Mouse (Mus musculus) activated CD4-positive, CD25-positive, alpha-beta regulatory T cell, adult 9 weeks (primary cell): ENCODE data around the gene 4833423E24Rik. TPM values are rescaled to one million over a fixed set of nuclear protein-coding genes. Genes with fewer than 3 reads are reported as not detected.

ENCODE experiments used
- polyA plus RNA-seq: library from polyadenylated mRNA; unstranded; fragments of 100-300 nt; shearing (Covaris generic); gene quantifications from one replicate; pipeline ENCODE4 v1.2.1, GENCODE M21; 2017

4833423E24Rik gene
- not detected for polyA plus RNA-seq

DNA sequence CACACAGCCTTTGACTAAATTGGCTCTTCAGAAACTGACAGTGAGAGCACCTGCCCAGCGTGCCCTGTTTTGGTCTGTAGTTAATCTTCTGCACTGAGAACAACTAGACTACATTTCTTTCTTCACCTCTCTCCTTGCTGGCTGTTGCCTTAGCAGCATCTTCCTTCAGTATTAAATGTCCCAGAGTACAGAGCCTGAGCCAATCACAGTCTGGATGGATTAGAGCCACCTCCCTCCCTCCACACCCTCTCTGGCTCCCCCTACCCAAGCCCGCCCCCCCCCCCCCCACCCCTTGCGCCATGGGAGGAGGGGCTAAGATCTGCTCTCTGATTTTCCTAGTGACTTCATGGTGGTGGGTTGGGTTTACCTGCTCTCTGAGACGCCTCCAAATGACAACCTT lies at the start of gene 4833423E24Rik:
TSS of gene 4833423E24Rik (minus strand) at position 146 of the 400 bp plus-strand sequence.

DNA sequence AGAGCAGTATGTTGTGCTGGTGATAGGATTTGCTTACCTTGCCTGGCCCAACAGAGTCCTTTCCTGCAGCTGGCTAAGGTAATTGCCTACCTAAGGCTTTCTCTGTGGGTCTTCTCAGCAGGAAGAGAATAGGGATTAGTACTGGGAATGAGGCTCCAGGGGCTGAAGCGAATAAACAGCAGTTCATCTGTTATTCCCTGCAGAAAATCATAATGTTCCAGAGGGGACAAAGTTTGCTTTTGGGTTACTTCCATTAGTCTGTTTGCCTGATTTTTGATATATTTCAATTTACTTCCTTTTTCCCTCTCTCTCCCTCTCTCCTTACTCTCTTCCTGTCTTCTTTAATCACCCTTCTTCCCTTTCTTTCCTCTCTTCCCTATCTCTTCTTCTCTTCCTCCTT lies 75.3 kb downstream of the 4833423E24Rik start, which contains the start of gene Olfr995:
TSS of gene Olfr995 (minus strand) at position 101 of the 400 bp plus-strand sequence.

DNA sequence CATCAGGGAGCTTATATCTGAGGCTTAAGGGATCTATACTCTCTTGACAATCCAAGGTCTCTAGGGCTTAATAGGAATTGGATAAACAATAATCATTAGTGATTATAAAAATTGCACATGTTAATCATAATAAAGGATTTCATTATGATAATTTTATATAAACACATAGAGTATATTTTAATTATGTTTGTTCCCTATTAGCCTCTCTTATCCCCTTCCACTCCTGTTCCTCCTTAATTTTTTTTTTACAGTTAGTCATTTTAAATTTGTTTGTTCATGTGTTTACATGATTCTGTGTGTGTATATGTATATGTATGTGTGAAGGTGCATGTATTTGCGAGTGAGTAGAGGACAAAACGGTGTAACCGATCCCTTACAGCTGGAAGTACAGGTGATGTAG lies 82.5 kb downstream of the 4833423E24Rik start, which contains the start of gene Olfr994:
TSS of gene Olfr994 (minus strand) at position 101 of the 400 bp plus-strand sequence.

Other genes with a start within 250 kb of the 4833423E24Rik start
- gene Olfr987, start 179.7 kb downstream of the 4833423E24Rik start, polyA plus RNA-seq: 0.26 TPM
- not detected for gene Olfr988, start 155.8 kb downstream of the 4833423E24Rik start, polyA plus RNA-seq
- gene Olfr992, start 109.6 kb downstream of the 4833423E24Rik start, polyA plus RNA-seq: not detected
- gene Olfr993, start 104.1 kb downstream of the 4833423E24Rik start, polyA plus RNA-seq: not detected
- gene Olfr994, start 82.6 kb downstream of the 4833423E24Rik start, polyA plus RNA-seq: not detected
- not detected for gene Olfr995, start 75.4 kb downstream of the 4833423E24Rik start, polyA plus RNA-seq
- not detected for gene Olfr996, start 60.2 kb upstream of the 4833423E24Rik start, polyA plus RNA-seq
- gene Olfr998, start 69.9 kb upstream of the 4833423E24Rik start, polyA plus RNA-seq: not detected
- not detected for gene Olfr1000, start 92.9 kb upstream of the 4833423E24Rik start, polyA plus RNA-seq
- gene Olfr1002, start 131.7 kb upstream of the 4833423E24Rik start, polyA plus RNA-seq: not detected
- not detected for gene Olfr154, start 145.4 kb upstream of the 4833423E24Rik start, polyA plus RNA-seq
- not detected for gene Olfr1006, start 159.7 kb upstream of the 4833423E24Rik start, polyA plus RNA-seq
- gene Olfr1008, start 170.4 kb upstream of the 4833423E24Rik start, polyA plus RNA-seq: not detected
- gene Olfr1009, start 196.4 kb upstream of the 4833423E24Rik start, polyA plus RNA-seq: not detected
- gene Olfr1012, start 243.7 kb upstream of the 4833423E24Rik start, polyA plus RNA-seq: not detected
- gene Olfr1013, start 248.1 kb upstream of the 4833423E24Rik start, polyA plus RNA-seq: not detected